Mouse (Mus musculus) embryonic facial prominence, embryonic 11.5 days (tissue): ENCODE results near the gene Nkx3-2. TPM values are rescaled to one million over a fixed set of nuclear protein-coding genes. Genes with fewer than 3 reads are reported as not detected.

Experiments used
- polyA plus RNA-seq: library from polyadenylated mRNA; unstranded; fragments of >200 nt; fragmentation: Nextera tagmentation; extraction: Ambion mirVana; gene quantifications from 2 replicates; pipeline ENCODE4 v1.2.1, GENCODE M21; 2014

Nkx3-2 gene
- polyA plus RNA-seq, 1 experiment from 2014 or later, result 1.8 TPM

Other genes with a start within 250 kb of the Nkx3-2 start
- gene Rab28, start 56.3 kb downstream of the Nkx3-2 start, polyA plus RNA-seq, result 91.7 and 99.4 TPM in 2 replicates
- gene Bod1l, start 79.8 kb upstream of the Nkx3-2 start, polyA plus RNA-seq, result 23.0 and 25.2 TPM in 2 replicates